Mouse (Mus musculus): Measurements from ENCODE around the gene Rnase12.

Gene Rnase12

DNA sequence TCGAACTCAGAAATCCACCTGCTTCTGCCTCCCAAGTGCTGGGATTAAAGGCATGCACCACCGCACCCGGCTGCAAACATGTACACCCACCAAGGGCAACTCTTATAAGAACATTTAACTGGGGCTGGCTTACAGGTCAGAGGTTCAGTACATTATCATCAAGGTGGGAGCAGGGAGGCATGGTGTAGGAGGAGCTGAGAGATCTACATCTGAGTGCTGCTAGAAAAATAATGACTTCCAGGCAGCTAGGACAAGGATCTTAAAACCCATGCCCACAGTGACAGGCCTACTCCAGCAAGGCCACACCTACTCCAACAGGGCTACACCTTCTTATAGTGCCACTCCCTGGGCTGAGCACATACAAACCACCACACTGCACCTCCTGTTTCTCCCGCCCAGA, 28.4 kb upstream of the Rnase12 start:
- DNase-seq (ENCODE audit: extremely low spot score, low read depth, low spot score), result no peak

GRCm38 (mm10) chr14:51085086-51085485, 27.6 kb upstream of the Rnase12 start:
- DNase-seq (ENCODE audit: extremely low spot score, low read depth, low spot score), result no peak

DNA sequence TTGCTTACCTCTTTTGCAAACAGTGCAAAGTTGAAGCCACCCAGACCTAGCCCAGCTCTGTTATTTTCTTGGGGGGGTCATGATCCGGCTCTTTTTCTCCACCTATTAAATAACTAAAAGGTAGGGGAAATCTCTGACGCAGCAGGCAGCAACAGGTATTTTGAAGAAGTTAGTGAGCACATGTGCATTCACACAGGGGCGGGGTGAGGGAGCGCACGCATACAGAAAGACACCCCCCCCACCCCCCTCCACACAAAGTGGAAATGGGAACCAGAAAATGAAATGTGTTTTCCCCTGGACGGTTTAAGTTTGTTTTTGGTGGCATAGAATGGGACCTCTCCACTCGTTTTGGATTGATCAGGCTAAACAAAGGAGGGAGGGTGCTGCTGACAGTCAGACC, 26.3 kb upstream of the Rnase12 start:
- no peak for DNase-seq (ENCODE audit: extremely low spot score, low read depth, low spot score)

- DNase-seq (ENCODE audit: extremely low spot score, low read depth, low spot score), result no peak
Measured at GRCm38 (mm10) chr14:51082599-51083581, 25.4 kb upstream of the Rnase12 start.

DNA sequence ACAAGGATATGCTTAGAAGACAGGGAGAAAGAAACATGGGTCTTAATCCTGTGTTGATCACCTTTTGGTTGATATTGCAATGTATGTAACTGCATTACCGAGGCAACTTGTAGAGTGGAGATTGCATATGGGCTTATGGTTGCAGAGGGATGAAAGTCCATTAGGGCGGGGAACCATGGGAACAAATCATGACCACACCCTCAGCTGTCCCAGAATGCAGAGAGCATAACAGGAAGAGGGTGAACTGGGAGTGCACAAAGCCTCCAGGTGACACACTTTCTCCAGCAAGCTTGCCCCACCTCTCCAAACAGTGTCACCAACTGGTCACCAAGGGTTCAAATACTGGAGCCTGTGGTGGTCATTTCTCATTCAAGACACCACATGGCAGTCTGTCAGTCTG, 23.6 kb upstream of the Rnase12 start:
- no peak for DNase-seq (ENCODE audit: extremely low spot score, low read depth, low spot score)

DNA sequence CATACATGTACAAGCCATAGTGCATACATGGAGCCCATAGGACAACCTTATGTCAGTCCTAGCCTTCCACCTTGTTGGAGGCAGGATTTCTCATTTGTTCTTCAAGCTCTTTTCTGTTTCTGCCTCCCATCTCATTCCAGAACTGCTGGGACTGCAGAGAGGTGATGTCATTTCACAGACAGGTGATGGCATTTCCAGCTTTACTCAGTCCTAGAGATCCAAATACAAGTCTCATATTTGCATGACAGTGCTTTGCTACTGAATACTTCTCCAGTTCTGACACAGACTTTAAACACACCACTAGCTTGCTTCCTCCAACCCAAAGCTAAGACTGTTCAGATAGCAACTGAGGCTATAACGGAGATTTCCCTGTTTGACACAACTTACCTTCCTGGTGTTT, 21.7 kb upstream of the Rnase12 start:
- no peak for DNase-seq (ENCODE audit: extremely low spot score, low read depth, low spot score)

GRCm38 (mm10) chr14:51074335-51074734, 16.9 kb upstream of the Rnase12 start, which contains the start of gene Olfr750:
Olfr750 (minus strand) TSS chr14:51074435.
- no peak for DNase-seq (ENCODE audit: extremely low spot score, low read depth, low spot score)

DNA sequence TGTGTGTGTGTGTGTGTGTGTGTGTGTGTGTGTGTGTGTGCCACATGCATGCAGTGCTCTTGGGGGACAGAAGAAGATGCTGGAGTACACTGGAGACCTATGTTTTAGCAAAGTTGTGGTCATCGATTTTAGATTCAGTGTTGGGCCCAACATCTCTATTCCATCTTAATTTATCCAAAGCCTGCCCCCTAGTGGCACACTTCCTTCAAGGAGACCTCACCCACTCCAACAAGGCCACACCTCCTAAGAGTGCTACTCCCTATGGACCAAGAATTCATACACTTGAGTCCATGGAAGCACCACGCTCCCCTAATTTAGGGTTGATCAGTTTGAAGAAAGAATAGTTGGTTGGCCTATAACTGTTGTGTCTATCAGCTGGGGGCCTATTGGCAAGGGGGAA, 12.2 kb upstream of the Rnase12 start:
- no peak for DNase-seq (ENCODE audit: extremely low spot score, low read depth, low spot score)

GRCm38 (mm10) chr14:51068956-51069355, 11.5 kb upstream of the Rnase12 start:
- no peak for DNase-seq (ENCODE audit: extremely low spot score, low read depth, low spot score)

GRCm38 (mm10) chr14:51060761-51061160, 3.3 kb upstream of the Rnase12 start:
- DNase-seq (ENCODE audit: extremely low spot score, low read depth, low spot score), result no peak

- DNase-seq (ENCODE audit: extremely low spot score, low read depth, low spot score), result no peak
Measured at GRCm38 (mm10) chr14:51054243-51055237, 2.9 kb downstream of the Rnase12 start.

DNA sequence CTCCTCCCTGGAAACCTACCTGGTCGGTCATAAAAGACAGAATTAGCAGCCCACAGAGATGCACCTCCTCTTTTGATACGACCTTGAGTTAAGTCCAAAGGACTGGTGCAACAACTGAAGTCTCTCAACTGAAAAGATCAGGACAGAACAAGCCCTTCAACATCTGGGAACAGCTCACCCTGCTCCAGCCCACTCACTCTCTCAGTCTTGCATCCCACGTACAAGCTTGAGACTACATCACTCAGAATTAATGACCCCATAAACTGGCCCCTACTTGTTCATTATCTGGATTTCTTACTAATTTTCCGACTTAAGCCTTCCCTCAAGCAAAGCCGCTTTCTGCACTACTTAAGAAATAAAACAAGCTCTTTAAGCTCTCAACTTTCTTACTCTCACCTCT, 4.3 kb downstream of the Rnase12 start:
- DNase-seq (ENCODE audit: extremely low spot score, low read depth, low spot score), result no peak

DNA sequence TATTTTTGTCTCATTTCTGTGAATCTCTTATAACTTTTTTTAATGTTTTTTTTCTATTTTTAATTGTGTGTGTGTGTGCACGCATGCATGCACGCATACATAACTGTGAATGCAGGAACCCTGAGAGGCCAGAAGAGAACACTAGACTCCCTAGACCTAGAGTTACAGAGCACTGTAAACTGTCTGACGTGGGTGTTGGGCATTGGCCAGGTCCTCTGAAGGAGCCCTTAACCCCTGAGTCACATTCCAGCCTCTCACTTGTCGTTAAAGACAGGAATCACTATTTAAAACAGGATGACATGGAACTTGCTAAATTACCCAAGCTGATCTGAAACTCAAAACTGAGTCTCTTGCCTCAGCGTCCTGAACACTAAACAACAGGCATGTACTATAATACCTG, 5.5 kb downstream of the Rnase12 start:
- DNase-seq (ENCODE audit: extremely low spot score, low read depth, low spot score), result no peak

GRCm38 (mm10) chr14:51050063-51050462, 7.4 kb downstream of the Rnase12 start, which contains the start of gene Rnase11:
Rnase11 (minus strand) TSS chr14:51050163.
- no peak for DNase-seq (ENCODE audit: extremely low spot score, low read depth, low spot score)

DNA sequence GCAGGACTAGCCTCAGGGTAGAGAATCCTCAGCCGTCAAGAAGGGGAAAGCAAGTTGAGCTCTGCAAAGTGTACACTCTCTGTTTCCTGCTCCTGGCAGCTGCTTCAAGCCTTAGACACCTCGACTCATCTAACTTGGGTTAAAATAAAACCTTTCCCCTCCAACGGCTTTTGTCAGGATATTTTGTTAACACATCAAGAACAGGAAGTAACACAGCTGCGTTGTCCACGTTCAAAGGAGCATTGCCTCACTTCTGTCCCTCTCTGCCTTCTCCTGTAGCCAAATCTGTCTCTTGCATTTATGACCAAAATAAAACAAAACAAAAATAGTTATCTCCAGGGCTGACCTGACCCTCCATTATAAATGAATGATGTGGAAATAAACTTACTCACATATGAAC, 9.6 kb downstream of the Rnase12 start:
- no peak for DNase-seq (ENCODE audit: extremely low spot score, low read depth, low spot score)

- DNase-seq (ENCODE audit: extremely low spot score, low read depth, low spot score), result no peak
Measured at GRCm38 (mm10) chr14:51041769-51042168, 15.7 kb downstream of the Rnase12 start, which contains the start of gene Rnase9. Rnase9 (minus strand) TSS chr14:51041869.

- DNase-seq (ENCODE audit: extremely low spot score, low read depth, low spot score), result no peak
Measured at GRCm38 (mm10) chr14:51036214-51036613, 21.2 kb downstream of the Rnase12 start.

GRCm38 (mm10) chr14:51035206-51035605, 22.3 kb downstream of the Rnase12 start:
- no peak for DNase-seq (ENCODE audit: extremely low spot score, low read depth, low spot score)

DNA sequence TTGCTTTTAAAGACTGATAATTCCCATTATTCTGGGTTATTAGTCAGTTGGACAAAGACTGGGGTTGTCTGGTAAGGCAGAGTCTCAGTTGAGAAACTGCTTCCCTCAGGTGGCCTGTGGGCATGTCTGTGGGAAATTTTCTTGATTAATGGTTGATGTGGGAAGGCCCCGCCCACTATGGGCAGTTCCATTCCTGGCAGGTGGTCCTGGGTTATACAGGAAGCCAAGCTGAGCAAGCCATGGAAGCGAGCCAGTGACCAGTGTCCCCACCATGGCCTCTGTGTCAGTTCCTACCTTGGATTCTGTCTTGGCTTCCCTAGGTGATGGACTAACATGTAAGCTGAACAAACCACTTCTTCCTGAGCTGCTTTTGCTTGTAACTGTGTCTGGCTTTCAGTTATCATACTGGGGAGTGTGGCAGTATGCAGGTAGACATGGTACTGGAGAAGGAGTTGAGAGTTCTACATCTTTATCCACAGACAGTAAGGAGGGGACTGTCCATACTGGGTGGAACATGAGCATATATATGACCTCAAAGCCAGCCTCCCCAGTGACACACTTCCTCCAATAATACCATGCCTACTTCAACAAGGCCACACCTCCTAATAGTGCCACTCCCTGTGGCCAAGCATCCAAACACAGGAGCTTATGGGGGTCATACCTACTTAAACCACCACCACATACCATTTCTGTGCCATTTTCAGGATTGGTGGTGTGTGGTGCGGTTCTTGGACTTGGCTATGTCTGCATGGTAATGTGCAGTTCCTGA, 29.9 kb downstream of the Rnase12 start:
- DNase-seq (ENCODE audit: extremely low spot score, low read depth, low spot score), result no peak

DNA sequence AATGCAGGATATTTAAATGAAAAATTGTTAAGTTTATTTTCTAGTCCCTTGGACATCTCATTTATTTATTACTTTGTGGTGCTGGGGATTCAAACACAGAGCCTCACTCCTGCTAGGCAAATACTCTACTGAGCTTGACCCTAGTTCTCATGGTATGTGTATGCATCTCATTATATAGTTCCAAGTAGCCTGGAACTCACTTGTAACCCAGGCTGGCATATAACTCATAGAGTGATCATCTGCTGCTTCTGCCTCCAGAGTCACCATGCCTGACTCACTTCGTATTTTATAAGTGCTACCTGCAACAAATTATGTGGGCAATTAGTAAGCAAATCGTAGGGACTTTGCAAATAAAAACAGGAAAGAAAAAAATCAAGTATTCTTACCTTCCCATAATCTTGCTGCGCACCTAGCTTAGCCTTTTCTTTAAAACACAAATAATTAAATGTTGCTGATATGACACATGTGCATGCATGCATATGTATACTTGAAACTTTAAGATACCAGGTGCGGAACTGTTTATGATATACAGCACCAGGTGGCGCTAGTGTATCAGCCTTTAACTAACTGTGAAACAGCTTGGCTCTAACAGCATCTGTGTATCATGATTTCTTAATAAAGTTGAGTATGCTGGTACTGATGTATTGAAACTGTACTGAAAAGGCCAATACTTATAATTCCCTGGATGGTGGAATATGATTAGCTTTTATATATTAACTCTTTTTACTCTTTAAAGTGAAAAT, 30.9 kb downstream of the Rnase12 start:
- DNase-seq (ENCODE audit: extremely low spot score, low read depth, low spot score), result peak; percentile 61

Data from hindlimb bud, embryonic 11.5 days (tissue).